Mouse (Mus musculus): Measurements from ENCODE around the gene Mtmr4. TPM values are rescaled to one million over a fixed set of nuclear protein-coding genes. Genes with fewer than 3 reads are reported as not detected.
A peak's percentile ranks its signal among the peaks of the same experiment; 100 is the strongest.

The Mtmr4 gene
- polyA plus RNA-seq (2017; shearing (Covaris generic)) = 10 to 100 TPM; 10.2 to 11.1 TPM

- peak; percentile 91 for ATAC-seq
Observed at GRCm38 (mm10) chr11:87591526-87592353, at the start of gene Mtmr4. Gene Mtmr4 (plus strand): TSS chr11:87592162.

GRCm38 (mm10) chr11:87542285-87542684 lies 49.7 kb upstream of the Mtmr4 start:
- no peak for ATAC-seq

GRCm38 (mm10) chr11:87542906-87543305 lies 49.1 kb upstream of the Mtmr4 start:
- no peak for ATAC-seq

- no peak for ATAC-seq
Observed at GRCm38 (mm10) chr11:87553342-87553741, 38.6 kb upstream of the Mtmr4 start.

- ATAC-seq = no peak
Observed at GRCm38 (mm10) chr11:87554386-87554785, 37.6 kb upstream of the Mtmr4 start.

- ATAC-seq = no peak
Observed at GRCm38 (mm10) chr11:87555106-87555703, 36.8 kb upstream of the Mtmr4 start.

- no peak for ATAC-seq
Observed at GRCm38 (mm10) chr11:87561208-87561607, 30.8 kb upstream of the Mtmr4 start.

- no peak for ATAC-seq
Observed at GRCm38 (mm10) chr11:87566501-87566900, 25.5 kb upstream of the Mtmr4 start, which contains the start of gene Gm11492. Gene Gm11492 (plus strand): TSS chr11:87566653.

GRCm38 (mm10) chr11:87568255-87568953 lies 23.6 kb upstream of the Mtmr4 start, which contains the start of gene Sept4:
Gene Sept4 (plus strand): TSS chr11:87568903.
- no peak for ATAC-seq

- ATAC-seq = no peak
Observed at GRCm38 (mm10) chr11:87570743-87571142, 21.2 kb upstream of the Mtmr4 start.

GRCm38 (mm10) chr11:87571361-87571950 lies 20.5 kb upstream of the Mtmr4 start:
- ATAC-seq = no peak

GRCm38 (mm10) chr11:87573751-87574150 lies 18.2 kb upstream of the Mtmr4 start:
- ATAC-seq = no peak

- no peak for ATAC-seq
Observed at GRCm38 (mm10) chr11:87574520-87575180, 17.3 kb upstream of the Mtmr4 start.

GRCm38 (mm10) chr11:87577601-87578248 lies 14.2 kb upstream of the Mtmr4 start:
- ATAC-seq = no peak

GRCm38 (mm10) chr11:87578249-87578962 lies 13.6 kb upstream of the Mtmr4 start:
- no peak for ATAC-seq

GRCm38 (mm10) chr11:87578963-87579601 lies 12.9 kb upstream of the Mtmr4 start:
- no peak for ATAC-seq

GRCm38 (mm10) chr11:87579713-87580112 lies 12.2 kb upstream of the Mtmr4 start:
- ATAC-seq = no peak

- no peak for ATAC-seq
Observed at GRCm38 (mm10) chr11:87580543-87581085, 11.3 kb upstream of the Mtmr4 start.

GRCm38 (mm10) chr11:87581161-87581865 lies 10.6 kb upstream of the Mtmr4 start:
- ATAC-seq = no peak

Data from activated CD4-positive, CD25-positive, alpha-beta regulatory T cell, adult 4 months (primary cell).